ENCODE assay signal across 8 mouse cellular contexts in genomic region chr9:110243221-110243833, GRCm38 (mm10). TPM values are rescaled to one million over a fixed set of nuclear protein-coding genes. Genes with fewer than 3 reads are reported as not detected.
DNase-seq lines count a peak whose midpoint lies in the region; ATAC-seq and TF ChIP-seq lines count a peak whose summit lies in the region.

Cspg5 (plus strand) TSS chr9:110243783.

- no peak within 1 kb of the TSS for H3K27ac ChIP-seq in ES-Bruce4 (ENCODE audit: insufficient read depth, low read length)
- H3K27ac ChIP-seq in hindbrain, embryonic 11.5 days (ENCODE audit: low read depth, low read length), result no peak within 1 kb of the TSS
- H3K27ac ChIP-seq in liver, embryonic 12.5 days, result no peak within 1 kb of the TSS

- H3K27me3 ChIP-seq in ES-Bruce4 (ENCODE audit: control insufficient read depth, insufficient read depth, low read length, poor library complexity, severe bottlenecking), result 0 out of 2 replicates have a peak, but pooled peaks cover 1% of the 10 kb centered on the region
- no peaks in the 10 kb centered on the region; the same call in 1 of the 2 replicates for H3K27me3 ChIP-seq in hindbrain, embryonic 11.5 days (ENCODE audit: control insufficient read depth, insufficient read depth, low read length)
- peaks cover 58% of the 10 kb centered on the region for H3K27me3 ChIP-seq in liver, embryonic 12.5 days (replicated peaks)

- 90% methylated on average over 7 of the region's 7 CpGs for WGBS in hindbrain, embryonic 11.5 days
- 57% methylated on average over 7 of the region's 7 CpGs for WGBS in liver, embryonic 12.5 days (ENCODE audit: insufficient replicate concordance)

- ATAC-seq in hindbrain, embryonic 11.5 days (ENCODE audit: low FRiP score), result no peak
- ATAC-seq in liver, embryonic 12.5 days, result no peak
- ATAC-seq in activated CD4-positive, CD25-positive, alpha-beta regulatory T cell, adult 4 months, result no peak

- no peaks in the 10 kb centered on the region for H3K4me1 ChIP-seq in ES-Bruce4 (ENCODE audit: control insufficient read depth, insufficient read depth, low read length)
- peaks cover 7% of the 10 kb centered on the region for H3K4me1 ChIP-seq in hindbrain, embryonic 11.5 days (replicated peaks; ENCODE audit: control insufficient read depth, insufficient read depth, low read length)
- peaks cover 21% of the 10 kb centered on the region for H3K4me1 ChIP-seq in liver, embryonic 12.5 days

- TF ChIP-seq POLR2A in ES-Bruce4 (IDR thresholded peaks at IDR 0.05; ENCODE audit: insufficient read depth, low read length), result no peak

- no peak for TF ChIP-seq CTCF in ES-Bruce4 (IDR thresholded peaks at IDR 0.05; ENCODE audit: low read depth, low read length)

- H3K9ac ChIP-seq in ES-Bruce4 (ENCODE audit: low read depth, poor library complexity, severe bottlenecking), result peak within 1 kb of the TSS; percentile 67
- H3K9ac ChIP-seq in hindbrain, embryonic 11.5 days (ENCODE audit: low read depth, low read length), result no peak within 1 kb of the TSS
- no peak within 1 kb of the TSS for H3K9ac ChIP-seq in liver, embryonic 12.5 days

- no peaks in the 10 kb centered on the region for H3K9me3 ChIP-seq in ES-Bruce4 (replicated peaks; ENCODE audit: control insufficient read depth, insufficient read depth, low read length, poor library complexity, severe bottlenecking)
- no peaks in the 10 kb centered on the region for H3K9me3 ChIP-seq in hindbrain, embryonic 11.5 days (ENCODE audit: control insufficient read depth, low read length)
- no peaks in the 10 kb centered on the region for H3K9me3 ChIP-seq in liver, embryonic 12.5 days (replicated peaks)

- TF ChIP-seq EP300 in ES-Bruce4 (IDR thresholded peaks at IDR 0.05; ENCODE audit: insufficient read depth, low read depth, low read length), result no peak

- DNase-seq in frontal cortex, adult 2 months (ENCODE audit: extremely low spot score in 1 of 2, low spot score in 1 of 2), result no peak
- DNase-seq in frontal cortex, postnatal 10 days (ENCODE audit: low spot score in 2 of 2), result no peak
- no peak for DNase-seq in hindbrain, embryonic 11.5 days (ENCODE audit: low spot score)
- no peak for DNase-seq in right cerebral cortex, adult 2 months (ENCODE audit: low spot score in 2 of 2)
- DNase-seq in embryo, embryonic 10 days (ENCODE audit: low spot score), result no peak

- peak within 1 kb of the TSS; percentile 100 for H3K4me2 ChIP-seq in hindbrain, embryonic 11.5 days (replicated peaks; ENCODE audit: low read depth, low read length)
- peak within 1 kb of the TSS; percentile 92 for H3K4me2 ChIP-seq in liver, embryonic 12.5 days

- no peaks in the 10 kb centered on the region for H3K36me3 ChIP-seq in ES-Bruce4 (ENCODE audit: control insufficient read depth, insufficient read depth, low read length, poor library complexity, severe bottlenecking)
- H3K36me3 ChIP-seq in hindbrain, embryonic 11.5 days (ENCODE audit: control insufficient read depth, insufficient read depth, low read length), result no peaks in the 10 kb centered on the region
- H3K36me3 ChIP-seq in liver, embryonic 12.5 days, result peaks cover 27% of the 10 kb centered on the region

- peak within 1 kb of the TSS; percentile 70; the same call in 1 of the 2 replicates for H3K4me3 ChIP-seq in ES-Bruce4 (ENCODE audit: low read depth, low read length)
- peak within 1 kb of the TSS; percentile 63; the same call in 1 of the 2 replicates for H3K4me3 ChIP-seq in hindbrain, embryonic 11.5 days (ENCODE audit: low read depth, low read length)
- H3K4me3 ChIP-seq in liver, embryonic 12.5 days, result no peak within 1 kb of the TSS

RNA-seq across cellular contexts. Expression of gene Cspg5, which starts in this region (rescaled TPM):
- polyA plus RNA-seq in frontal cortex, adult 2 months (2012; rRNA removed), result 374 and 390 TPM in 2 replicates
- 1.0 and 1.2 TPM in 2 replicates for polyA plus RNA-seq in ES-Bruce4 (2011; ENCODE audit: insufficient read depth, insufficient read length, low read depth, missing spikeins)
- 12.6 and 15.0 TPM in 2 replicates for polyA plus RNA-seq in hindbrain, embryonic 11.5 days (2014; fragmentation: Nextera tagmentation; extraction: Ambion mirVana)
- polyA plus RNA-seq in liver, embryonic 12.5 days (2016; fragmentation: Nextera tagmentation; extraction: Ambion mirVana), result 0.19 and 0.31 TPM in 2 replicates
- polyA plus RNA-seq in activated CD4-positive, CD25-positive, alpha-beta regulatory T cell, adult 4 months (2017; shearing (Covaris generic)), result under 1 TPM in 1 of 2 experiments, not detected in 1; 0.17 TPM

Comparison
In these comparisons a context has a peak if more than half of its experiments do, and no peak if none do; other contexts are left out.
1. RNA of gene Cspg5 (polyA plus RNA-seq): 374 to 390 TPM in frontal cortex, adult 2 months; 12.6 to 15.0 TPM in hindbrain, embryonic 11.5 days, 1.0 to 1.2 TPM in ES-Bruce4, 0.19 to 0.31 TPM in liver, embryonic 12.5 days and 0.17 TPM in activated CD4-positive, CD25-positive, alpha-beta regulatory T cell, adult 4 months; every median in the first group is over 10 times any median in the second.